Mouse (Mus musculus): ENCODE data around the gene Fgf22. TPM values are rescaled to one million over a fixed set of nuclear protein-coding genes. Genes with fewer than 3 reads are reported as not detected.

The Fgf22 gene
- polyA plus RNA-seq, 1 experiment from 2014 or later: not detected

GRCm38 (mm10) chr10:79798289-79798928, 43.5 kb downstream of the Fgf22 start:
- 44% methylated on average over 12 of the region's 12 CpGs for WGBS (ENCODE audit: insufficient replicate concordance)

GRCm38 (mm10) chr10:79800508-79800907, 45.6 kb downstream of the Fgf22 start:
- 75% methylated on average over 11 of the region's 11 CpGs for WGBS (ENCODE audit: insufficient replicate concordance)

More at GRCm38 (mm10) chr10:79798289-79798928, 43.5 kb downstream of the Fgf22 start:
- Histone ChIP-seq H3K9ac (replicated peaks) (no peak overlapping the region), H3K4me3 (ENCODE audit: low read depth, low read length) (no peak overlapping the region), H3K27ac (ENCODE audit: low read depth) (peak overlapping the region; percentile 44; the same call in 1 of the 2 replicates), H3K4me2 (ENCODE audit: low read depth, low read length) (no peak overlapping the region), H3K36me3 (replicated peaks; ENCODE audit: insufficient read depth, low read length) (no peaks in the 10 kb centered on the region), H3K27me3 (ENCODE audit: insufficient read depth, low read length) (no peaks in the 10 kb centered on the region), H3K4me1 (ENCODE audit: insufficient read depth) (peaks cover 24% of the 10 kb centered on the region), H3K9me3 (ENCODE audit: low read length) (no peaks in the 10 kb centered on the region)
- TF ChIP-seq CTCF (IDR thresholded peaks at IDR 0.05; ENCODE audit: low read depth) (no peak), EP300 (IDR thresholded peaks at IDR 0.05; ENCODE audit: low read depth) (0 out of 2 replicates have a peak, but pooled peaks have one; percentile 29)
- peak; percentile 16; the same call in 1 of the 2 replicates for ATAC-seq
- DNase-seq: peak; percentile 71

GRCm38 (mm10) chr10:79801837-79802236, 47.0 kb downstream of the Fgf22 start:
- peak overlapping the region; percentile 64 for H3K27ac ChIP-seq (ENCODE audit: low read depth)
- TF ChIP-seq EP300 (IDR thresholded peaks at IDR 0.05; ENCODE audit: low read depth) (no peak), CTCF (IDR thresholded peaks at IDR 0.05; ENCODE audit: low read depth) (no peak)

More at GRCm38 (mm10) chr10:79800508-79800907, 45.6 kb downstream of the Fgf22 start:
- Histone ChIP-seq H3K27ac (ENCODE audit: low read depth) (no peak overlapping the region), H3K4me1 (ENCODE audit: insufficient read depth) (peaks cover 20% of the 10 kb centered on the region), H3K9ac (replicated peaks) (no peak overlapping the region), H3K27me3 (ENCODE audit: insufficient read depth, low read length) (no peaks in the 10 kb centered on the region), H3K4me2 (ENCODE audit: low read depth, low read length) (no peak overlapping the region), H3K9me3 (ENCODE audit: low read length) (no peaks in the 10 kb centered on the region), H3K36me3 (replicated peaks; ENCODE audit: insufficient read depth, low read length) (no peaks in the 10 kb centered on the region), H3K4me3 (ENCODE audit: low read depth, low read length) (no peak overlapping the region)
- DNase-seq: no peak
- TF ChIP-seq CTCF (IDR thresholded peaks at IDR 0.05; ENCODE audit: low read depth): no peak
- no peak for TF ChIP-seq EP300 (IDR thresholded peaks at IDR 0.05; ENCODE audit: low read depth)
- ATAC-seq: no peak

GRCm38 (mm10) chr10:79802331-79802971, 47.6 kb downstream of the Fgf22 start:
- ATAC-seq (peak; percentile 82), DNase-seq (peak; percentile 87)
- Histone ChIP-seq H3K4me2 (ENCODE audit: low read depth, low read length) (peak overlapping the region; percentile 62), H3K4me1 (ENCODE audit: insufficient read depth) (peaks cover 21% of the 10 kb centered on the region), H3K27ac (ENCODE audit: low read depth) (peak overlapping the region; percentile 64), H3K9ac (replicated peaks) (peak overlapping the region; percentile 46; the same call in 1 of the 2 replicates), H3K27me3 (ENCODE audit: insufficient read depth, low read length) (no peaks in the 10 kb centered on the region), H3K36me3 (replicated peaks; ENCODE audit: insufficient read depth, low read length) (no peaks in the 10 kb centered on the region), H3K9me3 (ENCODE audit: low read length) (no peaks in the 10 kb centered on the region), H3K4me3 (ENCODE audit: low read depth, low read length) (peak overlapping the region; percentile 19; the same call in 1 of the 2 replicates)
- WGBS (ENCODE audit: insufficient replicate concordance): 39% methylated on average over 11 of the region's 11 CpGs
- no peak for TF ChIP-seq EP300 (IDR thresholded peaks at IDR 0.05; ENCODE audit: low read depth)
- TF ChIP-seq CTCF (IDR thresholded peaks at IDR 0.05; ENCODE audit: low read depth): no peak

More at GRCm38 (mm10) chr10:79801837-79802236, 47.0 kb downstream of the Fgf22 start:
- Histone ChIP-seq H3K9me3 (ENCODE audit: low read length) (no peaks in the 10 kb centered on the region), H3K9ac (replicated peaks) (peak overlapping the region; percentile 46; the same call in 1 of the 2 replicates), H3K4me2 (ENCODE audit: low read depth, low read length) (peak overlapping the region; percentile 62), H3K36me3 (replicated peaks; ENCODE audit: insufficient read depth, low read length) (no peaks in the 10 kb centered on the region), H3K4me3 (ENCODE audit: low read depth, low read length) (peak overlapping the region; percentile 19; the same call in 1 of the 2 replicates), H3K27me3 (ENCODE audit: insufficient read depth, low read length) (no peaks in the 10 kb centered on the region), H3K4me1 (ENCODE audit: insufficient read depth) (peaks cover 20% of the 10 kb centered on the region)
- peak; percentile 18; the same call in 1 of the 2 replicates for ATAC-seq
- 50% methylated on average over 3 of the region's 3 CpGs for WGBS (ENCODE audit: insufficient replicate concordance)
- DNase-seq: no peak

- DNase-seq: peak; percentile 39
- Histone ChIP-seq H3K4me2 (ENCODE audit: low read depth, low read length) (no peak overlapping the region), H3K27me3 (ENCODE audit: insufficient read depth, low read length) (no peaks in the 10 kb centered on the region), H3K9ac (replicated peaks) (no peak overlapping the region), H3K27ac (ENCODE audit: low read depth) (no peak overlapping the region; the same call in 1 of the 2 replicates), H3K4me3 (ENCODE audit: low read depth, low read length) (no peak overlapping the region), H3K4me1 (ENCODE audit: insufficient read depth) (peaks cover 22% of the 10 kb centered on the region), H3K9me3 (ENCODE audit: low read length) (no peaks in the 10 kb centered on the region), H3K36me3 (replicated peaks; ENCODE audit: insufficient read depth, low read length) (no peaks in the 10 kb centered on the region)
- 49% methylated on average over 29 of the region's 29 CpGs for WGBS (ENCODE audit: insufficient replicate concordance)
- TF ChIP-seq EP300 (IDR thresholded peaks at IDR 0.05; ENCODE audit: low read depth) (no peak), CTCF (IDR thresholded peaks at IDR 0.05; ENCODE audit: low read depth) (no peak)
- no peak for ATAC-seq
Observed at GRCm38 (mm10) chr10:79803716-79804323, 48.9 kb downstream of the Fgf22 start.

- H3K27me3 ChIP-seq (ENCODE audit: insufficient read depth, low read length): no peaks in the 10 kb centered on the region
- WGBS (ENCODE audit: insufficient replicate concordance): 41% methylated on average over 11 of the region's 11 CpGs
- no peak overlapping the region for H3K4me2 ChIP-seq (ENCODE audit: low read depth, low read length)
- DNase-seq (no peak), ATAC-seq (no peak)
- TF ChIP-seq EP300 (IDR thresholded peaks at IDR 0.05; ENCODE audit: low read depth) (no peak), CTCF (IDR thresholded peaks at IDR 0.05; ENCODE audit: low read depth) (no peak)
- H3K27ac ChIP-seq (ENCODE audit: low read depth): no peak overlapping the region
- H3K9ac ChIP-seq (replicated peaks): peak overlapping the region; percentile 21; the same call in 1 of the 2 replicates
- H3K4me1 ChIP-seq (ENCODE audit: insufficient read depth): peaks cover 27% of the 10 kb centered on the region
- H3K9me3 ChIP-seq (ENCODE audit: low read length): no peaks in the 10 kb centered on the region
- no peaks in the 10 kb centered on the region for H3K36me3 ChIP-seq (replicated peaks; ENCODE audit: insufficient read depth, low read length)
- no peak overlapping the region for H3K4me3 ChIP-seq (ENCODE audit: low read depth, low read length)
Observed at GRCm38 (mm10) chr10:79805636-79806035, 50.8 kb downstream of the Fgf22 start.

All from liver, postnatal 0 days (tissue).